Mouse (Mus musculus) heart, adult 11 months (tissue): ENCODE measurements around the gene Bcap31.
A peak's percentile ranks its signal among the peaks of the same experiment; 100 is the strongest.

Experiments
- DNase-seq: peaks from one replicate; pipeline ENCODE4 v3.0.0; 2022

Gene Bcap31

DNA sequence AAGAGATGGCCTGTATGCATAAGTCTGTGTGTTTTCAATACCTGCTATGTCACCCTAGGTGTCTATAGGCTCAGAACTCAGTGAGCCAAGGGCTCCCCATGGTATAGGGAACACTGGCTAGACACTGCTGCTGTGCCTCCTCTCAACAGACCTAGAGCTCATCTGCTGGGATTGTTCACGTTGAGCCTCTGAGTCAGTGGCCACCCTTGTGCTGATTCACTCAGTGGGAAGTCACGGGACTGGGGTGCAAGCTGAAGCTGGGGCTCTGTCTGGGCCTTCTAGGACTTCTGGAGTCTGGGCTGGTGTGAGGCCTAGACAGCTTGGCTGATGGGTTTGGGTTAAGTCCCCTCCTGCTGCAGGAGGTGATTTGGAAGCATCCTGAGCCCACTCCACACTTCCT lies 40.7 kb downstream of the Bcap31 start:
- DNase-seq: no peak

DNA sequence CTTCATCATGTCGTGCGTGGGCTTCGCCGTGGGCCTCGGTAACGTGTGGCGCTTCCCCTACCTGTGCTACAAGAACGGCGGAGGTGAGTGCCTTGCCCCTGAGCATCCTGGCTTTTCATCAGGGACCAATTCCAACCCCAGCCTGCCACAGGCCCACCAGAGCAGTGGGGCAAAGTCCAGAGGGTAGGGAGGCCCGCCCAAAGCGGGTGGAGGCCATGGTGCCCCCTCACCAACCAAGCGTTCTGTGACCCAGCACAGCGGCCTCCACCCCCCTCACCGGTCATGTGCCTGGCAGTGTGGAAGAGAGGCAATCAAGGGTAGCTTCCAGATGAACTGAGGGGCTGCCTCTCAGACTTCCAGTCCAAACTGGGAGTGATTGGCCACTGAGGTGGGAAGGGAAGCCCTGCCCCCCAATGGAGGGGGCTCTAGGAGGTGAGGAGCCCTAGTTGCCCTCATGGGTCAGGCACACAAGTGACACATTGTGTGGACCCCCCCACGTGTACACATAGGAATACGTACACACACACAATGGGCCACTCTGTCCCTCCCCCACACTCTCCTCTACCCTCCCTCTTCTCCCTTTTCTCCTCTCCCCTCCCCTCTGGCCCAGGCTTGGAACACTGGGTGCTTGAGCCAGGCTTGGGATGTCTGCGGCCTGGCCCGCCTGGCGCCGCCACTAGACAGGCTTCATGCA lies 41.9 kb downstream of the Bcap31 start:
- peak; percentile 96 for DNase-seq

DNA sequence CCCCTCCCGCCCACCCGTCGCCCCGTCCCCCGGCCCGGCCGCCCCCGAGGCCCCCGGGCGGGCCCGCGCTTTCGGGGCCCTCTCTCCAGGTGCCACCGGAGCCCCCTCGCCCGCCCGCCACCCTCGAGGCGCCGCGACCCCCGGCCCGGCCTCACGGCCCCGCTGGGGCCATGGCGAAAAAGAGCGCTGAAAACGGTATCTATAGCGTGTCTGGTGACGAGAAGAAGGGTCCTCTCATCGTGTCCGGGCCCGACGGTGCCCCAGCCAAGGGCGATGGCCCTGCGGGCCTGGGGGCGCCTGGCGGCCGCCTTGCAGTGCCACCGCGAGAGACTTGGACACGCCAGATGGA lies 42.4 kb downstream of the Bcap31 start:
- DNase-seq: peak; percentile 75

DNA sequence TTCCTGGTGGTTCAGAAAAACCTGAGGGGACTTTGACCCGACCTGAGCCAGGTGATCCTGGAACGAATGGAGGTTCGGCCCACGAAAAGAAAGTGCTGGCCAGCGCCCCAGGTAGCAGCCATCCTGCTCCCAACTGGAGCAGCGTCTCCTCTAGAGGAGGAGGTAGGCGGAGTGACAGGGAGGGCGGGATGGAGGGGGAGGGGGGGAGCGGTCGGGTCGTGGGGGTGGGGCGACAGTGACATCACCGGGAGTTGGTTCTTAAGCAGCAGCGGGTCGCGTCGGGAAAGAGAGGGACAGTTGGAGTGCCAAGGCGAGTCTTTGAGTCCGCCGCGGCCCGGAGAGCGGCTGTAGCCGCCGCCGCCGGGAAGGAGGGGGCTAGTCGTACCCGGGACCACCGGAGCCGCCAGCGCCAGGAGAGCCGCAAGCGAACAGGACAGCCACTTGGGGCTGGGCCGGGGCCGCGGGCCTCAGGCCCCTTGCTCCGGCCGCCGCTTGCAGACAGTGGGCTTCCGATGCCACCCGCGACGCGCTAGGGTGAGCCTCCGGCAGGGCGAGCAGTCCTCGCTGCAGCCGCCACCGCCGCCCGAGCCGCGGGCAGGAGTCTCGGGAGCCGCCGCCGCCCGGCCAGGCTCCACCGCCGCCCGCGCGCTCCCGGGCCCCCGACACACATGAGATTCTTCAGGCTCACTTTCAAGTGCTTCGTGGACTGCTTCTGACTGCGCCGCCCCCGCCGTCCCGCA lies 42.9 kb downstream of the Bcap31 start, which contains the start of gene Slc6a8:
Slc6a8 (plus strand) TSS at position 272 of the 740 bp plus-strand sequence.
- peak; percentile 98 for DNase-seq

DNA sequence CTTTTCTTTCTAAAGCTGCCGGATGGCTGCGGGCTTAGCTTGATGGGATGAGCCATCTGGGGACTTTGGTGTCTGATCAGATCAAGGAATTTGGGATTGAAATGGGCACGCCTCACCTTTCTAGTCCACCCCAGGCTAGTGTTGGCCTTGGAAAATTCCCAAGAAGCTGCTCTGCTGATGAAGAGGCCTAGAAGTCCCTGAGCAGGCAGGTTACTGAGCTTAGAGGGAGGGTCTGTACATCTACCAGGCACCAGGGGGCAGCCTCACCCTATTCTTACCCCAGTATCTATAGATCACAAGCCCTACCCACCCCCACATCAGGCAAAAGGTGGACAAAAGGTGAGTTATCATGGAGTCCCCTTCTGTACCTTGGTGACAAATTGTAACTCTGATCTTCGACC lies 43.9 kb downstream of the Bcap31 start:
- peak; percentile 91 for DNase-seq

DNA sequence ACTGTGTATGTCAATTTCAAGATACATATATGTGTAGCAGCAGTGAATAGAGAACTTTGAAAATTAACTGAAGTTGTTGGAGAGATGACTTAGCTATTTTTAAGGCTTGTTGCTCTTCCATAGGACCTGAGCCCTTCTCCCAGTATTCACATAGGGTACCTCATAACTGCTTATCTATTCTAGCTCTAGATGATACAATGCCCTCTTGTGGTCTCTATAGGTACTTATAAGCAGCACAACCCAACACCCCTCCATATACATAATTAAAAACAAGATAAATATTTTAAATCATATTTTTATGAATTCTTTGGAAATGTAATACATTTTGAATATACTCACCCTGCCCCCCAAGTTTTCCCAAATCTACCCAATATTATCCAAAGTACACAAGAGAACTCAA lies 52.8 kb downstream of the Bcap31 start:
- DNase-seq: no peak

DNA sequence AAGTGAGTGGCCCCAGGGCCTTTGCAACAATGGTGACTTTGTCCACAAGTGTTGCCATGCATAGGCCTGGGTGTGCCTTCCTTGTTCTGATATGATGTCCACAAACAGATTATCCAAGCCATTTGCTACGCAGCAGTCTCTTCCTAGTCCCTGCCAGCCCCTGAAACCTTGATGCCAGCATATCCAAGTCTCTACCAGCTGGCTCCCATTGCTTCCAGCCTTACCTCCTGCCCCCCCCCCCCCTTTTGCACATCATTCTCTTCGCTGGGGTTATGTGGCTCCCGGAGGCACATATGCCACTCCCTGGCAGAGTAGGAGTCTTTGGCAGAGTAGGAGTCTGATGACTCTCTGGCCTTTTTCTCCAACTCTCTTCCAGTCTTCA lies 55.7 kb downstream of the Bcap31 start:
- DNase-seq: no peak

DNA sequence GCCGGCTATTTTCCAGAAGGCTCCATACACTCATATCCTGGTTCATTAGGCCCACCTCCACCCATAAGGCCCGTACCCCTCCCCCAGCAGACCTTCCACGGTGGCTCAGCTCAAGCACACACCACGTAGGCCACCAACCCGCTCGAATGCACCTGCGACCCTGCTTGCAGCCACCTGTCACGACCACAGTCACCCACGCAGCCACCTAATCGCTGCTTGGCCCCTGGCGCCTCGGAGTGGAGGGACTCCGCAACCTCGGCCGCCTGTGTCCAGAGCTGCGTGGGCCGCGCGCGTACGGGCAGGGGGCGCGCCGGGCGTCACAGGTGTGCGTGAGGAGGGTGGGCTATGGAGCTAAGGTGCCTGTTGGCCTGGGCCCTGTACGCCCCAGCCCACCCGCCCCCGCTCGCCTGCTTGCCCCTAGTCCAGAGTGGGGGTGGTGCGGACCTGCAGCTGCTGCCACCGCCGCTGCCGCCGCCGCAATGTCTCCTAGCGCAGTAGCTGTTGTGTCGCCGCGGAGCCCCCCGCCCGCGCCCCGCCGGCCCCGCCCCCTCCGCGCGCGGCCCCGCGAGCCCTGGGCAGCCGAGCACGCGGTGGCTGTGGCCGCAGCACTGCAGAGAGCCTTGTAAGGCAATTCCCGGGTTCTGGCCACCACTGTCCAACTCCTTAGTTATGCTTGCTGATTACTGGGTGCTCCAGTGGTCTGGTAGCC lies 56.2 kb downstream of the Bcap31 start, which contains the start of gene Pnck:
Pnck (minus strand) TSS at position 543 of the 709 bp plus-strand sequence.
- DNase-seq: peak; percentile 89

DNA sequence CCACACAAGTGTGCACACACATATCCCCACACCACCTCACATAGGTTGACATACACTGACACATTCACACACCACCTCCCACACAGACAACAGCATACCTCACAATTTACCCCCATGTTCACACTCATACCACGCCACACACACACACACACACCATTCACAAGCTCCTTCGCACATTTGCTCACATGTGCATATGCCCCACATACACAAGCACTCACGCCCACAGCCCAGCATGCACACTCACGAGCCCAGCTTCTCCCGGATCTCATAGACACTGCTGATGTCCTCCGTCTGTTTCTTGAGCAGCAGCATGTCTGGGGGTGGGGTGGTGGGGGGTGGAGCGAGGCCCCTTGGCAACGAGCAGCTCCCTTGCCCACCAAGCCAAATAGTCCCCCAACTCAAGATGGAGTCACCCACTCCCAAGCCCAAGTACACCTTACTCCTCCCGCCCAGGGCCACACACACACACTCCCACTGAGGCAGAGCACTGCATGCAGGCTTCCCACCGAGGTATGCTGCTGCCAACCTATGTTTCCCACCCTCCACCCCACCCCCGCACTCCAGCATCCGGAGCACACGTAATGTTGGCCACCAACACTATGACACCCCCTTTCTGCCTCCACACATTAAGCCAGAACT lies 56.9 kb downstream of the Bcap31 start:
- DNase-seq: peak; percentile 71

DNA sequence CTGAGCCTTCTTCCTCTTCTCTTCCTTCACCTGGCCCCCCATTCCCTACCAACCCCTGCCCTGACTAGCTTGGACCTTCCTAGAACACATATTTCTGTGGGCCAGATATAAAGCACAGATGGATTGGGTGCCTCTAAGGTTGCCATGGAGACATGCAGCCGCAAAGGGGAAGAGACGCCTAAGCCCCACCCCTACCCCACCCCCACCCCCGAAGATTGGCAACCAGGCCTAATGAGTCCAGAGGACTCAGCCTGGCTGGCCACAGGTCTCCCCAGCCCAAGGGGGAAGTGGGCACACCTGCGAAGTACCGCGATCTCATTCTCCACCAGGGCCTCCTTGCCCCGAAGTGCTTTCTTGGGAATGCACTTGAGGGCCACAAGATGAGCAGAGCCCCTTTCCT lies 57.6 kb downstream of the Bcap31 start:
- DNase-seq: peak; percentile 76

DNA sequence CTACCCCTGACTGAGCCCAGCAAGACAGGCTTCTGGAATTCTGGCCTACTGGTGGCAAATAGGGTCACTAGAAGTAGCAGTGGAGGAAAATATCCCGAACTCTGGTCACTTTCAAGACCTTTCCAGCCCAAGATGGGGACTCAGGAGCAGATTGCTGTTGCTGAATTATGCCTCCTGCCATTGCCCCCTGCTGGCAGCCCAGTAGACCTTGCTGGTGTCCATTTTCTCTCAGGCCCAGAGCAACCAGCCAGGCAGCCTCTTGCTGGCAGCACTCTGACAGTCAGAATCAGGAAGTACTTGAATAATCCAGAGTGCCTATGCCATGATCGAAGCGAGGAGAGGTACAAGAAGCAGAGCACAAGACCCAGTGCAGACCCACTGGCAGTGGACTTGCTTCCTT lies 60.4 kb downstream of the Bcap31 start:
- DNase-seq: peak; percentile 85

DNA sequence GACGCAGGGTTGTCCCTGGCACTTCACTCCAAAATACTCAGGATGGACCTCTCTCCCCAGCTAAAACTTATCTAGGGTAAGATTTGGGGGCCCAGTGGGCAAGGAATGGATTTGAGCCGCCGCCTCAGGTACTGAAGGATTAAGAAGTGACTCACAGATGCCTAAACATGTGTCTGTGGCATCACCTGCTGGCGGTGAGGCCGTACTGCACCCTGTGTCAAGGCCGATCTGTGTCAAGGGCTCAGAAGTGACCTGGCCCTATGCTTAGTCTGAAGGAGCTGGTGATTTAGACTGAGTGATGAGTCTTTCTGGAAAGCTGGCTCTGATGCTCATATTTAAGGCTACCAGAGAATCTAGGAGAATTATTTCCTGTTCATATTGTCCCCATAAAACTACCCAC lies 61.8 kb downstream of the Bcap31 start:
- DNase-seq: peak; percentile 94

DNA sequence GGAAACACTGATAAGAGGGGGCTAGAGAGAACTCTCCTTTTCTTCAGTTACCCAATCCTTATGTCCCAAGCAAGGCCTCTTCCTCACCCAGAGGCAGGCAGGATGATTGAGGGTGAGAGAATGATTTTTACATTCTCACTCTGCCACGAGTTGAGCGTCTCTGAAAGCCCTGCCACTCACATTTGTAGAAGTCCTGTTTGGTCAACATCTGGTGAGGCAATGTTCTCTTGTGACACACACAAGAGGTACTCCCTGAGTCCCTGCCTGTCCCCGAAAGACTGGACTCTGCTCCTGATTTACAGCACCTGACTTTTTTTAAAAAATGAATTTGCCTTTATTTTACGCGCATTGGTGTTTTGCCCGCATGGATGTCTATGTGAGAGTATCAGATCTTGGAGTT lies 62.6 kb downstream of the Bcap31 start:
- no peak for DNase-seq

DNA sequence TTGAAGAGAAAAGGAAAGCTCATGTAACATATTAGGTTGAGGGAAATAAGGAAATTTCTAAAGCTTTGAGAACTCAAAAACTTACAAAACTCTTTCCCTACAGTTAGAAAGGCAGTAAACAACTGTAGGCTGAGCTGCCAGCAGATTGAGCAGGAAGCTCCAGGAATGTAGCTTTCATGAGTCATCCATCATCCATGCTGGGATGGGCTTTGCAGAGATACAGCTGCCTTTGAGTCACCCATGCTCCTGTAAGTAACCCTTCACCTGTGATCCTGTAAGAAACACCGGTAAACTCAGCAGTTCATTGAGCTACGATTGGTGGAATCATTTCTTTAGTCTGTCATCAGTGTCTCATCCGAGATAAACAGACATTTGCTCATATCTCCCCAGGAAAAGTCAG lies 65.1 kb downstream of the Bcap31 start:
- DNase-seq: no peak

DNA sequence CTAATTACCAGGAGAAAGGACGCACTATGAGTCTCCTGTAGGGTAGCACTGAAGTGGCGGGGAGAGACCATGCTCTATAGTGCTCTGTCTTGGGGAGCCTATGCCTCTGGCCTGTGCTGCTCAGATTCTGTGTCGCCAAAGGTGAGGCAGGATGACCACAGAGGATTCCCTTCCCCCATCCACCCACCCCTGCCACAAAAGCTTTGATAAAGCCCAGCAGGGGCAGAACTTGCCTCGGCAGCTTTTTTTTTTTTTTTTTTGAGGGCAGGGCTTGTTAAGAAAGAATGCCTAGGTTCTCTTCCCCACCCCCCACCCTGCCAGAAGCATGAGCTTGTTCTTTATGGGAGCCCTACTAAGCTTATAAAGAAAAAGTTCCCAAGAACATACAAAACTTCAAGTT lies 70.9 kb downstream of the Bcap31 start:
- DNase-seq: no peak

DNA sequence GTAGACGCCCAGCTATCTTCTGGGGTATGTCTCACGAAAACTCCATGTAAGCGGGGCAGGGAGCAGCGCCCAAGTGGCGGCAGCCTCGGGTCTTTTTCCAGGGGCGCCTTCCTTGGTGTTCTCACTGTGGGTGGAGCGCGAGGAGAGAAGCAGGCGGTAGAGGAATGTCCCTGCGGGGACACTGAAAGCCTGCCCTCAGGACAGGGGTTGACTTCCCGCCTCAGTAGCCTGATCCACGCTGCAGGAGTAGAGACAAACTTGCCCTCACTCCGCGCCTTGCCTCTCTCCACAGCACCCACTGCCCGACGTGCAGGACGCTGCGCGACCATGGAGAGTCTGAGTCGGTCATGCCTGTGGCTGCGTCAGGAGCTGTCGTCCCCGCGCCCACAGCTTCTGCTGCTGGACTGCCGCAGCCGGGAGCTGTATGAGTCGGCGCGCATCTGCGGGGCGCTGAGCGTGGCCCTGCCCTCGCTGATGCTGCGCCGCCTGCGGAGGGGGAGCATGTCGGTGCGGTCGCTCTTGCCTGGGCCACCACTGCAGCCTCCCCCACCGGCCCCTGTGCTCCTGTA lies 76.0 kb downstream of the Bcap31 start:
- DNase-seq: no peak

DNA sequence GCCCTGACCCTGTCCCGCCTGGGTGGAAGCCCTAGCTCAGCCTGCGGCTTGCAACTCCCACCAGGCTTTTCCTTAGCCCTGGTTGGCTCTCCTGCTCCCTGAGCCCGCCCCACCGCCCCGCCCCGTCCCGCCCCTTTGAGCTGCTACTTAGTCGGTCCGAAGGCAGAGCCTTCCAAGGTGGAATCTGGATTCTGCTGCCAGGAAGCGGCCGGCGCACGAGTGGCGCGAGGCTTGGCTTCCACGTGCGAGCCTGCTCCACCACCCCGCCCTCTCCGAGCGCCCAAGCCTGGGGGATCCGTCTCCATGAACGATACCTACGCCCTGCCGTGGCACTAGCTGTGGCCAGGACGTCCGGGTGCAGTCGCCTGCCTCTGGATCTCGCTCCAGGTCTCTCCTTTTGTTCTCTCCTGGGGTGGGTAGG lies 76.7 kb downstream of the Bcap31 start, which contains the start of gene Dusp9:
Dusp9 (plus strand) TSS at position 165 of the 421 bp plus-strand sequence.
- DNase-seq: peak; percentile 90

DNA sequence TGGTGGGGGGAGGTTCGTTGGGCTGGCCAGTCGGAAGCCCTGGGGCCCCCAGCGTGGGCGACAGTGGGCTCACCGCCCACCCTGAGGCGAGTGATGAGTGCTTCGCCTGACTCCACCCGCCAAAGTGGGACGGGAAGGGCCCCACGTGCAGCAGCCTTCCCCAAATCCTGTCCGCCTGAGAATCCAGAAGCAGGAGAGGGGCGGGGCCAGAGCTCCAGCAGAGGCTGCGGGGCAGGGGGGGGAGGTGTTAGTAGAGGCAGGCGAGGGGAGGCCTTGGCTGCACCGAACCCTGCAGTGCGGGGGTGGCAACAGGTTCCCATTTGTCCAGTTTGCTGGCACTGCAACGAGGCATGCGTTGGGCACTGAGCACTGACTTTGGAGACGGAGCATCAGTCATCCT lies 78.6 kb downstream of the Bcap31 start:
- no peak for DNase-seq
